Mouse (Mus musculus): ENCODE results near the gene Rplp2. TPM values are rescaled to one million over a fixed set of nuclear protein-coding genes. Genes with fewer than 3 reads are reported as not detected.

Gene Rplp2
- polyA plus RNA-seq, 1 experiment from 2014 or later = 941 TPM

DNA sequence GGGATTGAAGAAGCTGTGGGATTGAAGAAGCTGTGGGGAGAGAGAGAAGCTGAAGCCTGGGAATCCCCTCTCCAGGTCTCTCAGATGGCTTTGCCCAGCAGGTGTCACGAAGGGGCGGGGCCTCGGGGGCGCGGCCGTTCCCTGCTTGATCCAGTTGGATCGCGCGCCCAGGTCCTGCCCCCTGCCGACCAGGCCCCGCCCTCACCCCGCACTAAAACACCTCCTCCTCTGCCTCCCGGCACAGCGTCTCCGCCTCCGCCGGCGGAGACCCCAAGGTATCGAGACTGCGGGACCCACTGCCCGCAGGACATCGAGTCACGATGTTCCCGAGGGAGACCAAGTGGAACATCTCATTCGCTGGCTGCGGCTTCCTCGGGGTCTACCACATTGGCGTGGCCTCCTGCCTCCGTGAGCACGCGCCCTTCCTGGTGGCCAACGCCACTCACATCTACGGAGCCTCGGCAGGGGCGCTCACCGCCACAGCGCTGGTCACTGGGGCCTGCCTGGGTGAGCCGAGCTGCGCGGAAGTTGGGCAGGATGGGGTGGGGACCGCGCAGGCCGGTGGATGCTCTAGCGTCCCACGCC, 7.9 kb downstream of the Rplp2 start, which contains the start of gene Pnpla2:
Gene Pnpla2, plus strand, starts transcription at position 232 of the 585 bp plus-strand sequence.
- Histone ChIP-seq H3K9me3 (replicated peaks) (no peaks in the 10 kb centered on the region), H3K27me3 (replicated peaks) (peaks cover 8% of the 10 kb centered on the region; the same call in 1 of the 2 replicates), H3K36me3 (peaks cover 42% of the 10 kb centered on the region), H3K27ac (ENCODE audit: poor library complexity, severe bottlenecking) (peak within 1 kb of the TSS; percentile 83), H3K4me1 (replicated peaks) (peaks cover 19% of the 10 kb centered on the region), H3K4me2 (peak within 1 kb of the TSS; percentile 76), H3K9ac (peak within 1 kb of the TSS; percentile 75), H3K4me3 (peak within 1 kb of the TSS; percentile 62)
- 0% methylated on average over 45 of the region's 45 CpGs for WGBS
- ATAC-seq (ENCODE audit: insufficient number of reproducible peaks, low FRiP score) = peak; percentile 90

DNA sequence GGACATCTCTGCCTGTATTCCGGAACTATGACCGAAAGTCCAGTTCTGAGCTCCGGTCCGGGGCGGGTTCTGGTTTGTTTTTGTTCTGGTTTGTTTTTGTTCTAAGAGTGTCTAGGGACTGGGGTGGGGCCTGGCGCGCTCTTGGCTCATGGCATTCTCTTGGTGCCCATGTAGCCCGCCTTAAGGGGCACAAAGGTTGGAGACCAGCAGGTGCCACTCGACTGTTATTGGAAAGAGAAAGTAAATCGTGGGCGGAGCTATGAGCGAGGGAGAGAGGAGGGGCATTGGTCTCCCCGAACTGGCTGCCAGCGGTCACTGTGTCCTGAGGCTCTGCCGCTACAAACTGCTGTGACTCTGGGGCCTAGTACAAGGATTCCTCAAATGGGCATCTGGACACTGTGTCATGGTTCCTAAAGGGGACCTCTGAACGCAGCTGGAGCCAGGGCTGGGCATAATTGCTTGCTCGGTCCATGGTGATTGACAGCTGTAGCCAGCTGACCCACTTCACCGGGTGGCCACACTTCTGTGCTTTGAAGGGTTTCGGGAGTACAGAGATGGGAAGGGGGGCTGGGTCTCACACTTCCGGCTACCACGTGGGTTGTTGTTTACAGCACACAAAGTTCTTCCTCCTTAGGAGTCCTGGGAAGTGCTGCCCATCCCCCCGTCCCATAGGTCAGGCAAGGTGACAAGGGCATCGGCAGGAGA, 8.6 kb downstream of the Rplp2 start:
- peak; percentile 56 for ATAC-seq (ENCODE audit: insufficient number of reproducible peaks, low FRiP score)
- Histone ChIP-seq H3K27me3 (replicated peaks) (peaks cover 15% of the 10 kb centered on the region), H3K27ac (ENCODE audit: poor library complexity, severe bottlenecking) (peak overlapping the region; percentile 83), H3K4me2 (peak overlapping the region; percentile 76), H3K4me1 (replicated peaks) (peaks cover 20% of the 10 kb centered on the region), H3K4me3 (peak overlapping the region; percentile 62), H3K9me3 (replicated peaks) (no peaks in the 10 kb centered on the region), H3K9ac (peak overlapping the region; percentile 75), H3K36me3 (peaks cover 35% of the 10 kb centered on the region)
- WGBS = 2% methylated on average over 23 of the region's 23 CpGs

DNA sequence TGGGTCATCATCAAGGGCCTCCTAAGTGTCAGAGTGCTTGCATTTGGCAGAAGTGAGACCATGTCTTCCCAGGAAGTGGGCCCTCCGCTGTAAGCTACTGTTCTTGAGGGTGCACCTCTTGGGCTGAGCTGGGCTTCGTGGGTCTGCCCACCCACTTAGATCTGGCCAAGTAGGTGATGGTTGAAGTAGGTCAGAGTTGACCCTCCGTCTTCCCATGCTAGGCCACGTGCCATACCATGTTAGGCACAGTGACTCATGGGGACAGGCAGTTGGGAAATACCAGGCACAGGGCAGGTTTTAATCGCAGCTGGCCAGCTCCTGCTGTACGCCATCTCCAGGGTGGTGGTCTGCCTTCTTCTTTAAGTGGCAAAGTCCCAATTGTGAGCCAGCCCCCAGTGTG, 9.6 kb downstream of the Rplp2 start:
- Histone ChIP-seq H3K9me3 (replicated peaks) (no peaks in the 10 kb centered on the region), H3K4me2 (peak overlapping the region; percentile 76), H3K27me3 (replicated peaks) (peaks cover 24% of the 10 kb centered on the region), H3K36me3 (peaks cover 26% of the 10 kb centered on the region), H3K9ac (no peak overlapping the region), H3K4me1 (replicated peaks) (peaks cover 25% of the 10 kb centered on the region), H3K4me3 (peak overlapping the region; percentile 62; the same call in 1 of the 2 replicates), H3K27ac (ENCODE audit: poor library complexity, severe bottlenecking) (no peak overlapping the region)
- 85% methylated on average over 6 of the region's 6 CpGs for WGBS
- ATAC-seq (ENCODE audit: insufficient number of reproducible peaks, low FRiP score) = no peak

DNA sequence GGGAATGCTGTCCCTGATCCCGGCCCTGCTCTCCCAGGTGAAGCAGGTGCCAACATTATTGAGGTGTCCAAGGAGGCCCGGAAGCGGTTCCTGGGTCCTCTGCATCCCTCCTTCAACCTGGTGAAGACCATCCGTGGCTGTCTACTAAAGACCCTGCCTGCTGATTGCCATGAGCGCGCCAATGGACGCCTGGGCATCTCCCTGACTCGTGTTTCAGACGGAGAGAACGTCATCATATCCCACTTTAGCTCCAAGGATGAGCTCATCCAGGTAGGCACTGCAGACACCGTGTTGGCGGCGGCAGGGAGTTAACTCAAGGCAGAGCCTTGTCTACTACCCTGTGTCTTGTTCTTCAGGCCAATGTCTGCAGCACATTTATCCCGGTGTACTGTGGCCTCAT, 10.1 kb downstream of the Rplp2 start:
- Histone ChIP-seq H3K27ac (ENCODE audit: poor library complexity, severe bottlenecking) (no peak overlapping the region), H3K4me3 (no peak overlapping the region), H3K36me3 (peaks cover 21% of the 10 kb centered on the region), H3K27me3 (replicated peaks) (peaks cover 29% of the 10 kb centered on the region), H3K9ac (no peak overlapping the region), H3K4me2 (no peak overlapping the region), H3K4me1 (replicated peaks) (peaks cover 30% of the 10 kb centered on the region), H3K9me3 (replicated peaks) (no peaks in the 10 kb centered on the region)
- 90% methylated on average over 14 of the region's 14 CpGs for WGBS
- no peak for ATAC-seq (ENCODE audit: insufficient number of reproducible peaks, low FRiP score)

DNA sequence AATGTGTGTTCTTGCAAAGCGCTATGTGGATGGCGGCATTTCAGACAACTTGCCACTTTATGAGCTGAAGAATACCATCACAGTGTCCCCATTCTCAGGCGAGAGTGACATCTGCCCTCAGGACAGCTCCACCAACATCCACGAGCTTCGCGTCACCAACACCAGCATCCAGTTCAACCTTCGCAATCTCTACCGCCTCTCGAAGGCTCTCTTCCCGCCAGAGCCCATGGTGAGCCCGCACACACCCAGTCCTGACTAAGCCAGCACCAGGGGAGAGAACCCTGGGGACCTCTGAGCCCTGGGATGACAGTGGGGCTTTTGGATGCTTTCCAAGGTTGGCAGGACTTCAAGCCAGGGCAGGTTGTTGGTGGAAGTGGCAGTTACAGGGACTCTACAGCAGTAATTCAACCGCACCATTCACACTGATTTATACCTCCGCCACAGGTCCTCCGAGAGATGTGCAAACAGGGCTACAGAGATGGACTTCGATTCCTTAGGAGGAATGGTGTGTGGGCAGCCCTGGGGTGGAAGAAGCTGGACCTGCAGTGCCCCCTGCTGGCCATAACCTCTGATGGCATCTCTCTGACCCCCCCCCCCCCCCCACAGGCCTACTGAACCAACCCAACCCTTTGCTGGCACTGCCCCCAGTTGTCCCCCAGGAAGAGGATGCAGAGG, 11.0 kb downstream of the Rplp2 start:
- Histone ChIP-seq H3K9me3 (replicated peaks) (no peaks in the 10 kb centered on the region), H3K4me3 (no peak overlapping the region), H3K4me1 (replicated peaks) (peaks cover 33% of the 10 kb centered on the region), H3K27me3 (replicated peaks) (peaks cover 36% of the 10 kb centered on the region), H3K27ac (ENCODE audit: poor library complexity, severe bottlenecking) (no peak overlapping the region), H3K36me3 (peaks cover 20% of the 10 kb centered on the region), H3K9ac (no peak overlapping the region), H3K4me2 (no peak overlapping the region)
- ATAC-seq (ENCODE audit: insufficient number of reproducible peaks, low FRiP score) = no peak
- WGBS = 77% methylated on average over 15 of the region's 15 CpGs

DNA sequence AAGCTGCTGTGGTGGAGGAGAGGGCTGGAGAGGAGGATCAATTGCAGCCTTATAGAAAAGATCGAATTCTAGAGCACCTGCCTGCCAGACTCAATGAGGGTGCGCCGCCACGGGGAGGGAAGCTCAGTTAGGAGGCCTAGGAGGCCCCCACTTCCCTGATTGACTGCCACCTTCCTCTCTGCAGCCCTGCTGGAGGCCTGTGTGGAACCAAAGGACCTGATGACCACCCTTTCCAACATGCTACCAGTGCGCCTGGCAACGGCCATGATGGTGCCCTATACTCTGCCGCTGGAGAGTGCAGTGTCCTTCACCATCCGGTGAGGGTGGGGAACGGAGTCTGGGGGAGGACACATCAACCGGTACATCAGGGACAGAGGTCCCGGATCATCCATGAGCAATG, 11.5 kb downstream of the Rplp2 start:
- H3K4me2 ChIP-seq = no peak overlapping the region
- H3K27ac ChIP-seq (ENCODE audit: poor library complexity, severe bottlenecking) = no peak overlapping the region
- peaks cover 42% of the 10 kb centered on the region for H3K27me3 ChIP-seq (replicated peaks)
- H3K4me1 ChIP-seq (replicated peaks) = peaks cover 38% of the 10 kb centered on the region
- no peaks in the 10 kb centered on the region for H3K9me3 ChIP-seq (replicated peaks)
- H3K36me3 ChIP-seq = peaks cover 20% of the 10 kb centered on the region
- WGBS = 90% methylated on average over 11 of the region's 11 CpGs
- ATAC-seq (ENCODE audit: insufficient number of reproducible peaks, low FRiP score) = no peak
- no peak overlapping the region for H3K9ac ChIP-seq
- no peak overlapping the region for H3K4me3 ChIP-seq

DNA sequence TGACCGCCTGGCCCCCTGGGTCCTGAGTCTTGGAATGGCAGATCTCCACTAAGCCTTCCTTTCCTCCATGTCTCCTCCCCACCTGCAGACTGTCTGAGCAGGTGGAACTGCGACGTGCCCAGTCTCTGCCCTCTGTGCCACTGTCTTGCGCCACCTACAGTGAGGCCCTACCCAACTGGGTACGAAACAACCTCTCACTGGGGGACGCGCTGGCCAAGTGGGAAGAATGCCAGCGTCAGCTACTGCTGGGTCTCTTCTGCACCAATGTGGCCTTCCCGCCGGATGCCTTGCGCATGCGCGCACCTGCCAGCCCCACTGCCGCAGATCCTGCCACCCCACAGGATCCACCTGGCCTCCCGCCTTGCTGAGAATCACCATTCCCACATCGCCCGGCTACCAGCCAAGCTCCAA, 12.1 kb downstream of the Rplp2 start:
- 89% methylated on average over 17 of the region's 17 CpGs for WGBS
- H3K27ac ChIP-seq (ENCODE audit: poor library complexity, severe bottlenecking) = no peak overlapping the region
- no peak overlapping the region for H3K4me2 ChIP-seq
- no peak overlapping the region for H3K4me3 ChIP-seq
- no peaks in the 10 kb centered on the region for H3K9me3 ChIP-seq (replicated peaks)
- H3K36me3 ChIP-seq = peaks cover 20% of the 10 kb centered on the region
- H3K27me3 ChIP-seq (replicated peaks) = peaks cover 48% of the 10 kb centered on the region
- H3K9ac ChIP-seq = no peak overlapping the region
- no peak for ATAC-seq (ENCODE audit: insufficient number of reproducible peaks, low FRiP score)
- peaks cover 43% of the 10 kb centered on the region for H3K4me1 ChIP-seq (replicated peaks)

DNA sequence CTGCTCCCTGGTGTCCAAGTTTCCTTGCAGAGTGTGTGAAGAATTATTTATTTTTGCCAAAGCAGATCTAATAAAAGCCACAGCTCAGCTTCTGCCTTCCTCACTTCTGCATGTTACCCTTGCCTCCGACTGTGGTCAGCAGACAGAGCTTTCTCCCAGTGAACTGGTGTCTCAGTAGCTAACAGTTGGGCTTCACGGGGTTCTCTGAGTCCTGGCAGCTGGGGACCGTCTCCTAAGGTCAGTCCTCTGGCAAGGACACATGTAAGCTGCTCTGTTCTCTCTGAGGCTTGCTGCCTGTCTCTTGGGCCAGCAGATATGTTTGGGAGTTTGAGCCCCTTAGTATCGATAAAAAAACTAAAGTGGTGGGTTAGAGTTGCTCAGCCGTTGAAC, 12.8 kb downstream of the Rplp2 start:
- Histone ChIP-seq H3K4me2 (no peak overlapping the region), H3K27ac (ENCODE audit: poor library complexity, severe bottlenecking) (no peak overlapping the region), H3K27me3 (replicated peaks) (peaks cover 55% of the 10 kb centered on the region), H3K9ac (no peak overlapping the region), H3K36me3 (peaks cover 20% of the 10 kb centered on the region), H3K4me3 (no peak overlapping the region), H3K4me1 (replicated peaks) (peaks cover 44% of the 10 kb centered on the region), H3K9me3 (replicated peaks) (no peaks in the 10 kb centered on the region)
- WGBS = 63% methylated on average over 5 of the region's 5 CpGs
- no peak for ATAC-seq (ENCODE audit: insufficient number of reproducible peaks, low FRiP score)

DNA sequence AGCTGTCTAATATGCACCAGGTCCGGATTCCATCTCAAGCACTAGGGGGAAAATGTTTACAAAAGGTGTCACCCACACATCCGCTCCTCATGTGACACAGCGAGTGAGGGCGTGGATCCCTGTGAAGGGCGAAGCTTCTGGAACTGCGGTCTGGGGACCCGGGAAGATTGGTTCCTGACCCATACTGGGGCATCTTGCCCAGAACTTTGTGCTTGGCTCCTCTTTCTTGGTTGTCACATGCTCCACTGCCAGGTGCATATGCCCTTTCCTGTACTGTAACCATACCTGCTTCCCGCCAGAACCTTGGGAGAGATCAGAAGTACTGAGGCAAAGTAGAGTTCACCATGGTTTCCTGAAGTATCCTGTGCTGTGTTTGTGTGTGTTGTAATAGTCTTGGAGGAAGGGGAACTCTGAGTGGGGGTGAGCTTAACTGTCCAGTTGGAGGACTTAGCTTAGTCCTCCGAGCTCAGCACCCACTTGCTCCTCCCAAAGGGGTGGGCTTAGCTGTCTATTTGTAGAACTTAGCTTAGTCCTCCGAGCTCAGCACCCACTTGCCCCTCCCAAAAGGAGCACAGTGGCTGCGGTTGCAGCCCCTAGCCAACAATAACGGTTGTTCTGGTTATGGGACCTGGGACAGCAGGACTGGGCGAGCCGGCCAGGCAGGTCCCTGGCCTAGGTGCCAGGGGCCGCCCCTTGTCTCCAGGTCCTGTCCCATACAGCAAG, 13.4 kb downstream of the Rplp2 start, which contains the start of gene Cracr2b:
Gene Cracr2b, plus strand, starts transcription at position 704 of the 723 bp plus-strand sequence.
- peaks cover 20% of the 10 kb centered on the region for H3K36me3 ChIP-seq
- peak within 1 kb of the TSS; percentile 62 for H3K4me3 ChIP-seq
- H3K9ac ChIP-seq = peak within 1 kb of the TSS; percentile 77
- no peak for ATAC-seq (ENCODE audit: insufficient number of reproducible peaks, low FRiP score)
- H3K9me3 ChIP-seq (replicated peaks) = no peaks in the 10 kb centered on the region
- peaks cover 49% of the 10 kb centered on the region for H3K4me1 ChIP-seq (replicated peaks)
- peaks cover 61% of the 10 kb centered on the region for H3K27me3 ChIP-seq (replicated peaks)
- 69% methylated on average over 15 of the region's 15 CpGs for WGBS
- peak within 1 kb of the TSS; percentile 96 for H3K4me2 ChIP-seq
- H3K27ac ChIP-seq (ENCODE audit: poor library complexity, severe bottlenecking) = no peak within 1 kb of the TSS

DNA sequence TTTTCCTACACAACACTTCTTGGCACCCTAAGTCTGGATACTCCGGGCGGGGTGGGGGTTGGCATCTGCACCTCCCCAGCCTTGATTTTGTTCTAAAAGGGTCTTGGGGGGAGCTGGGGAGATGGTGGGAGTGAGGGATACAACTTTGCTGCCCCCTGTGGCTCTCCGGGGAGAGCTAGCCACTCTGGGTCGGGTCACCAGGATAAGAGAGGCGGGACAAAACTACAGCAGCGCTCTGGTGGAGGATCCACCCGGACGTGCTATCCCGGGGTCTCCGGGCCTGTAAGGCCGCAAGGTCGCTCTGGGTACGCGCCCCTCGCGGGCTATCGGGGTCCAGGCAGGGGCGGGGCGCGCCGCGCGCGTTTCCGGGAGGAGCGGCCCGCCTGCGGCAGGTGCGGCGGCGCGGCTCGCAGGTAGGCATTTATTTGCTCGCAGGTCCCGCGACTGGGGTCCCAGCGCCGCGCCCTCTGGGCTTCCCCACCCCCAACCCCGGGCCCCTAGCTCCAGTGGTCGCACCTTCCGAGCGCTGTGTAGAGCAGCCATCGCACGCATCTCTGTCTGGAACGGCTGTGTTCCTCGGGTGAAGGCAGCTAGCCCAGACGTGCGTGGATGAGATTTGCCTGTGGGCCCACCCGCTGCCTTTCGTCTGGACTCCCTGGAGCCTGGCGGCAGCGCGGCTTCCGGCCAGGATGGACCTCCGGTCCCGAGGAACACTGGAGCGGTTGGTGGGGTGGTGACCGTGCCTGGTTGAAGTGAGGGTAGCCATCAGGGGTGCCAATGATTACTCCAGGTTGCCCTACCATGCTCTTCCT, 14.6 kb downstream of the Rplp2 start:
- H3K36me3 ChIP-seq = peaks cover 20% of the 10 kb centered on the region
- H3K4me3 ChIP-seq = peak overlapping the region; percentile 62
- peak overlapping the region; percentile 77 for H3K9ac ChIP-seq
- H3K27me3 ChIP-seq (replicated peaks) = peaks cover 67% of the 10 kb centered on the region
- no peak overlapping the region for H3K27ac ChIP-seq (ENCODE audit: poor library complexity, severe bottlenecking)
- no peaks in the 10 kb centered on the region for H3K9me3 ChIP-seq (replicated peaks)
- ATAC-seq (ENCODE audit: insufficient number of reproducible peaks, low FRiP score) = no peak
- H3K4me2 ChIP-seq = peak overlapping the region; percentile 96
- H3K4me1 ChIP-seq (replicated peaks) = peaks cover 49% of the 10 kb centered on the region
- WGBS = 2% methylated on average over 56 of the region's 59 CpGs

Data from heart, embryonic 12.5 days (tissue).